Mouse (Mus musculus) C2C12 (cell line): ENCODE data around the gene Depp1.

ENCODE experiments used
- CEBPB ChIP-seq: IDR thresholded peaks from one replicate; pipeline ENCODE4 v1.6.1; 2011; ENCODE audit warnings: low read depth, mild to moderate bottlenecking, control low read depth, moderate library complexity
- CTCF ChIP-seq: IDR thresholded peaks from one replicate; pipeline ENCODE4 v1.5.1; 2011; ENCODE audit not compliant: control insufficient read depth, insufficient read depth, insufficient read length
- FOSL1 ChIP-seq: IDR thresholded peaks from one replicate; pipeline ENCODE4 v1.8.0; 2011; ENCODE audit warnings: mild to moderate bottlenecking, low read length; ENCODE audit not compliant: poor library complexity, insufficient read depth, severe bottlenecking
- MAX ChIP-seq: IDR thresholded peaks from one replicate; pipeline ENCODE4 v1.6.1; 2011; ENCODE audit warnings: mild to moderate bottlenecking, control low read depth
- MYOD1 ChIP-seq: IDR thresholded peaks from one replicate; pipeline ENCODE4 v1.6.1; 2011; ENCODE audit warnings: low read depth; ENCODE audit not compliant: control insufficient read depth, insufficient read length
- MYOG ChIP-seq: IDR thresholded peaks from one replicate; pipeline ENCODE4 v1.6.1; 2011; ENCODE audit not compliant: control insufficient read depth, insufficient read length; ENCODE audit errors: extremely low read depth
- USF1 ChIP-seq: IDR thresholded peaks from one replicate; pipeline ENCODE4 v1.6.1; 2011; ENCODE audit warnings: low read depth, mild to moderate bottlenecking, control low read depth, moderate library complexity

GRCm38 (mm10) chr6:116628539-116629171 lies 21.8 kb upstream of the Depp1 start, which contains the start of gene Zfp422:
- no peak for TF ChIP-seq CTCF
- TF ChIP-seq USF1: no peak
- TF ChIP-seq FOSL1: no peak
- no peak for TF ChIP-seq CEBPB
- no peak for TF ChIP-seq MYOD1
- TF ChIP-seq MYOG: no peak
- no peak for TF ChIP-seq MAX
